Mouse (Mus musculus) ES-E14 (cell line): ENCODE data around the gene Npcd.

Experiments
- HCFC1 ChIP-seq: IDR thresholded peaks from 2 replicates; pipeline ENCODE4 v1.6.1; 2012; ENCODE audit warnings: low read length, inconsistent platforms, borderline replicate concordance; ENCODE audit not compliant: insufficient read depth
- MAFK ChIP-seq: IDR thresholded peaks from 2 replicates; pipeline ENCODE4 v1.6.1; 2014; ENCODE audit warnings: mild to moderate bottlenecking, low read depth, low read length, inconsistent platforms; ENCODE audit not compliant: insufficient read depth
- ZC3H11A ChIP-seq: IDR thresholded peaks from 2 replicates; pipeline ENCODE4 v1.6.1; 2012; ENCODE audit warnings: low read depth, mild to moderate bottlenecking, inconsistent platforms, low read length, borderline replicate concordance
- ZNF384 ChIP-seq: IDR thresholded peaks from 2 replicates; pipeline ENCODE4 v1.6.1; 2012; ENCODE audit warnings: low read depth, low read length, inconsistent platforms

DNA sequence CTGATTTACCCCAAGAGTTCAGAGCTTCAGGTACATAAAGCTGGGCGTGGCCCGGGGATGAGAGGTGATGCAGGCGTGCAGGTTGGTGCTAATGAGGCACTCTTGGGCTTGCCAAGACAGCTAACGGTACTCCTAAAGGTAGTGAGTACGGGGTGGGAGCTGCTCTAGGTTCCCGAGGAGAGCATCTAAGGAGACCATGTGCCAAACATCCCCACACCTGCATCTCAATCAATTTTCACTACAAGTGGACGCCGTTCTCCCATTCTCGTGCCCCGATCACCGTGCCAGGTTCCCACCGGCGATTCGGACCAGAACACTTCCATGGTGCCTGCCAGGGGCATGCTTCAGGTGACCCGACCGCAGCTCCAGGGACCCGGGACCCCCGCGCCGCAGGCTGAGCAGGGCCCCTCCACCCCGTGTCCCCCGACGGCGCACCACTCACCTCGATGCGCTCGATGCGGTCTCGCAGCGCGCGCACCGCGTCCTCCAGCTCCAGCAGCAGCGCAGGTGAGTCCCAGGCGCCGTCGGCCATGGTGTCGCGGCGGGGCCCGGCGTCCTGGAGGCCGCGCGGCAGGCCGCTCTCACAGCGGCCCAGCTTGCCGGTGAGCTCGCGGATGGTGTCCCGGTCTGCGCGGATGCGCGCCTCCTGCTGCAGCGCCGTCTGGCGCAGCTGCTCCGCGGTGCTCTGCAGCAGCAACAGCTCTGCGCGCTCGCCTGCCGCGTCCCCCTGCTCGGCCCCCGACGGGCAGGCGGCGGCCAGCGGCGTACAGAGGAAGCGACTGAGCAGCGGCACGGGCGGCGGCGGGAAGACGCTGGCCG is 30.3 kb downstream of the Npcd start:
- TF ChIP-seq ZC3H11A (no peak), HCFC1 (no peak), ZNF384 (no peak), MAFK (no peak)
